Mouse (Mus musculus): ENCODE measurements around the gene Tmtc4. TPM values are rescaled to one million over a fixed set of nuclear protein-coding genes. Genes with fewer than 3 reads are reported as not detected.

The Tmtc4 gene
- polyA plus RNA-seq, 1 experiment from 2014 or later: 21.7 TPM

DNA sequence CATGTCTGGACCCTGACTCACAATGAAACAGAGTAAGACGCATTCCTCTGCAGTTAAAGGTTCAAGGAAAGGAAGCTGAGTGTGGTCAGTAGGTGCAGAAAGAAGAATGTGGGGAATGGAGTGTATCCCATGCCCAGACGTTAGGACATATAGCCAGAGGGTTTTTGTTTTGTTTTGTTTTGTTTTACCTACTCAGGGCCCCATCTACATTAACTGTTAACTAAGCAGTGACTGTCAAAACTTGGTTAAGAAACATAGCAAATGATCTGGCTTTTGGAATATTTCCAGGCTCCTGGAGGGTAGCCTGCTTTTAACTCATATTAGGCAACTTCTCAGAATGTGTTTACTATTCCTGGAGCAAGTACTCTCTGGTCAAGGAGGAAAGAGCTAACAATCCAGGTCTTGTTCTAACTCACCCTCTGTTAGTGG, 79.9 kb downstream of the Tmtc4 start:
- Histone ChIP-seq H3K9me3 (replicated peaks; ENCODE audit: control insufficient read depth, low read length) (no peaks in the 10 kb centered on the region), H3K27me3 (ENCODE audit: control insufficient read depth, insufficient read depth, low read length) (no peaks in the 10 kb centered on the region), H3K4me3 (ENCODE audit: low read depth, low read length) (no peak overlapping the region), H3K9ac (ENCODE audit: low read depth, low read length) (no peak overlapping the region), H3K4me1 (ENCODE audit: control insufficient read depth, insufficient read depth, low read length) (peaks cover 11% of the 10 kb centered on the region), H3K27ac (ENCODE audit: low read depth, low read length) (no peak overlapping the region), H3K36me3 (ENCODE audit: control insufficient read depth, insufficient read depth, low read length) (no peaks in the 10 kb centered on the region), H3K4me2 (no peak overlapping the region)
- ATAC-seq (replicated peaks; ENCODE audit: insufficient number of reproducible peaks, low FRiP score, low TSS enrichment): no peak
- WGBS (ENCODE audit: insufficient replicate concordance): 59% methylated on average over 2 of the region's 2 CpGs

DNA sequence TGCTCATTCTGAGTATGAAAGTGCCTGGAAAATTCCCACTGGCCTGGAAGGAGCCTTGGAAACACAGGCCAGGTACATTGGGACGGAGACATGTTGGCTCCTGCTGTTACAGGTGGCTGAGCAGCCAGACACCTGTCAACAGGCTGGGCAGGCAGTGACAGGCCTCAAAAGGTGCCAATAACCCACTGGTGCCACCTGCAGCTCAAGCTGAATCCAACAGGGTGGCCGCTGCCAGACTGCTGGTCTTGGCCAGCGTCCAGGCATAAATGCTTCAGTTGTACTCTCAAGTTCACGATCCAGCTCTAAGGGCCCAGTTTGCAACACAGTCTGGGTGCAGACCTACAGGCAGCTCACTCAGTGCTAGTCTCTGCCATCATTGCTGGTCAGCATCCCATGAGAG, 81.0 kb downstream of the Tmtc4 start:
- WGBS (ENCODE audit: insufficient replicate concordance): 59% methylated on average over 4 of the region's 4 CpGs
- ATAC-seq (replicated peaks; ENCODE audit: insufficient number of reproducible peaks, low FRiP score, low TSS enrichment): 0 out of 2 replicates have a peak, but pooled peaks have one; percentile 52
- peaks cover 11% of the 10 kb centered on the region for H3K4me1 ChIP-seq (ENCODE audit: control insufficient read depth, insufficient read depth, low read length)
- no peaks in the 10 kb centered on the region for H3K9me3 ChIP-seq (replicated peaks; ENCODE audit: control insufficient read depth, low read length)
- H3K4me3 ChIP-seq (ENCODE audit: low read depth, low read length): no peak overlapping the region
- H3K9ac ChIP-seq (ENCODE audit: low read depth, low read length): 0 out of 2 replicates have a peak overlapping the region, but pooled peaks have one; percentile 2
- H3K27me3 ChIP-seq (ENCODE audit: control insufficient read depth, insufficient read depth, low read length): no peaks in the 10 kb centered on the region
- H3K27ac ChIP-seq (ENCODE audit: low read depth, low read length): no peak overlapping the region
- no peaks in the 10 kb centered on the region for H3K36me3 ChIP-seq (ENCODE audit: control insufficient read depth, insufficient read depth, low read length)
- no peak overlapping the region for H3K4me2 ChIP-seq

DNA sequence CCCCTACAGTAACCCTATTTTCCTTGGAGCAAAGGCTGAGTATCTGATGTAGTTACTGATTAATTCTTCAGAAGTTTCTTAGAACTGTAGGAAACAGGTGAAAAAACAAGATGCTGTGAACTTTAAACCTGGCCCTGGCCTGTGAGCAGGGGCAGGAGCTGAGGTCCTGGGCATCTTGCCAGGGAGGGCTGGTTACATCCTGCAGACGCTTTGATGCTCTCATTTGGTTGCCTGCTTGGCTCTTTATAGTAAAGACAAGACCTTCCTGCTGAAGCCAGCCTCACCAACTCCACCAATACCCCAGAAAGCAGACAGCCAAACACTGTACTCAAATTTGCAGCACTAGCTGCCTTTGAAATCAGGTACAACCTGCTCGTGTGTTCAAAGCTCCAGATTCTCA, 81.7 kb downstream of the Tmtc4 start:
- no peak overlapping the region for H3K4me3 ChIP-seq (ENCODE audit: low read depth, low read length)
- no peak overlapping the region for H3K4me2 ChIP-seq
- no peak overlapping the region for H3K27ac ChIP-seq (ENCODE audit: low read depth, low read length)
- WGBS (ENCODE audit: insufficient replicate concordance): 62% methylated on average over 2 of the region's 2 CpGs
- H3K9ac ChIP-seq (ENCODE audit: low read depth, low read length): no peak overlapping the region
- peaks cover 11% of the 10 kb centered on the region for H3K4me1 ChIP-seq (ENCODE audit: control insufficient read depth, insufficient read depth, low read length)
- H3K36me3 ChIP-seq (ENCODE audit: control insufficient read depth, insufficient read depth, low read length): no peaks in the 10 kb centered on the region
- no peak for ATAC-seq (replicated peaks; ENCODE audit: insufficient number of reproducible peaks, low FRiP score, low TSS enrichment)
- no peaks in the 10 kb centered on the region for H3K9me3 ChIP-seq (replicated peaks; ENCODE audit: control insufficient read depth, low read length)
- no peaks in the 10 kb centered on the region for H3K27me3 ChIP-seq (ENCODE audit: control insufficient read depth, insufficient read depth, low read length)

DNA sequence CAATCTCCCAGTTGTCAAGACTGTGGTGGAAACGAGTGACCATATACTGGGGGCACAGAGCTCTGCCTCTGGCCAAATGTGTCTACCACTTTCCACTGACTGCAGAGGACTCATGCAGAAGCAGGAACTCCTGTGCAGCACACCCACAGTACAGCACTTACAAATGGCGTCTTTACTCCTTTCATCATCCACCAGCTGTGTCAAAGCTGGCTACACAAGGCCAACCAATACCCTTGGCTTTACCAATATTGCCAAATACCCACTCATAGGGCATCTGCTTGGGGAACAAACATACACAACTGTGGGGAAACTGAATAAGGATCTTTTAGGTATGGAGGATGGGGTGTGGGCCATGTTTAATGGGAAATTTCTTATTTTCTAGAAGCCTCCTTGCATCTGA, 82.1 kb downstream of the Tmtc4 start:
- H3K27ac ChIP-seq (ENCODE audit: low read depth, low read length): no peak overlapping the region
- WGBS (ENCODE audit: insufficient replicate concordance): 76% methylated on average over 2 of the region's 2 CpGs
- no peaks in the 10 kb centered on the region for H3K9me3 ChIP-seq (replicated peaks; ENCODE audit: control insufficient read depth, low read length)
- H3K4me1 ChIP-seq (ENCODE audit: control insufficient read depth, insufficient read depth, low read length): peaks cover 11% of the 10 kb centered on the region
- H3K4me3 ChIP-seq (ENCODE audit: low read depth, low read length): no peak overlapping the region
- no peaks in the 10 kb centered on the region for H3K36me3 ChIP-seq (ENCODE audit: control insufficient read depth, insufficient read depth, low read length)
- ATAC-seq (replicated peaks; ENCODE audit: insufficient number of reproducible peaks, low FRiP score, low TSS enrichment): no peak
- no peak overlapping the region for H3K9ac ChIP-seq (ENCODE audit: low read depth, low read length)
- H3K27me3 ChIP-seq (ENCODE audit: control insufficient read depth, insufficient read depth, low read length): no peaks in the 10 kb centered on the region
- no peak overlapping the region for H3K4me2 ChIP-seq

DNA sequence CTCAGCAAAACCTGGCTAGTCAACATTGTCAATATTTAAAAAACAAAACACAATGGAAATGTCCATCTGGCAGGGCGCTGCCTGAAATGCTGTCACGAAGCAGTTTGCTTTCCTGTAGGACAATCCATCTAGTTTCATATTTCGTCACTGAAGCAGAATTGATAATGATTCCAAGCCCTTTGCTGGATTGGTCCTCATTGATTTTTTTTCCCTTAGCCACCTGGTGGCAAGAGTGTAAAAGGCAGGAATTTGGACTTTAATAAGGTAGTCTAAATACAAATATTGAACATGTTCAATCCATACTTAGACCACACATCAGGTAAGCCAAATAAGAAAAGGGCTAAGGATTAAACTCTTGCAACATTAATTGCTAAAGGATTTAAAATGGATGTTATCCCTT, 82.7 kb downstream of the Tmtc4 start:
- H3K36me3 ChIP-seq (ENCODE audit: control insufficient read depth, insufficient read depth, low read length): no peaks in the 10 kb centered on the region
- 75% methylated on average over 3 of the region's 3 CpGs for WGBS (ENCODE audit: insufficient replicate concordance)
- H3K27me3 ChIP-seq (ENCODE audit: control insufficient read depth, insufficient read depth, low read length): no peaks in the 10 kb centered on the region
- no peak for ATAC-seq (replicated peaks; ENCODE audit: insufficient number of reproducible peaks, low FRiP score, low TSS enrichment)
- no peak overlapping the region for H3K27ac ChIP-seq (ENCODE audit: low read depth, low read length)
- H3K9me3 ChIP-seq (replicated peaks; ENCODE audit: control insufficient read depth, low read length): no peaks in the 10 kb centered on the region
- no peak overlapping the region for H3K9ac ChIP-seq (ENCODE audit: low read depth, low read length)
- no peak overlapping the region for H3K4me2 ChIP-seq
- H3K4me1 ChIP-seq (ENCODE audit: control insufficient read depth, insufficient read depth, low read length): peaks cover 11% of the 10 kb centered on the region
- no peak overlapping the region for H3K4me3 ChIP-seq (ENCODE audit: low read depth, low read length)

DNA sequence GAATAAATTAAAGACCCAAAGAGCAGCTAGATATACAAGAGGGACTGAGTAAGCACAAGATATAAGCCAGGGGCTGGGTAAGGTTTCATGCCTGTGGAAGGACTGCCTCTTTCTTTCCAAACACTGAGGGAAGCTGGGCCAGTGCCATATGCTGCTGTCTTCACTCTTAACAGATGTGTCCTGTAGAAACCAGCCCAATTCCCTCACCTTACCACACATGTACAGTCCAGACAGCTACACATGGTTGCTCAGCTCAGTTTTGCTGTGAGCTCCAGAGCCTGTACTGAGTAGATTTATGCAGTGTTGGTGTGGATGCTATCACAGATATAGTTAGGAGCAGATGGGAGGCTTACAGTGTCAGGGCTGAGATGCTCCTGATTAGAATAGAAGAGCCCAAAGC, 83.2 kb downstream of the Tmtc4 start:
- no peaks in the 10 kb centered on the region for H3K27me3 ChIP-seq (ENCODE audit: control insufficient read depth, insufficient read depth, low read length)
- no peak for ATAC-seq (replicated peaks; ENCODE audit: insufficient number of reproducible peaks, low FRiP score, low TSS enrichment)

DNA sequence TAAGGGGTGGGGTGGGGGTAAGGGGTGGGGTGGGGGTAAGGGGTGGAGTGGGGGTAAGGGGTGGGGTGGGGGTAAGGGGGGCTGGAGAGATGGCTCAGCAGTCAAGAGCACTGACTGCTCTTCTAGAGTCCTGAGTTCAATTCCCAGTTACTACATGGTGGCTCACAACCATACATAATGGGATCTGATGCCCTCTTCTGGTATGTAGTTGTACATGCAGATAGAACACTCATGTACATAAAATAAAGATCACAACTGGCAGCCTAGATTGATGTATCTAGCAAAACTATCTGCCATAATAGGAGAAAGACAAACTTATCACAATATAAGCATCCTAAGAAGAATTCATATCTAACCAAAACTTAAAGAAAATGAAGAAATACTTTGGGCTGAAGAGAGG, 85.3 kb downstream of the Tmtc4 start:
- H3K36me3 ChIP-seq (ENCODE audit: control insufficient read depth, insufficient read depth, low read length): no peaks in the 10 kb centered on the region
- no peak overlapping the region for H3K9ac ChIP-seq (ENCODE audit: low read depth, low read length)
- no peak overlapping the region for H3K27ac ChIP-seq (ENCODE audit: low read depth, low read length)
- no peak for ATAC-seq (replicated peaks; ENCODE audit: insufficient number of reproducible peaks, low FRiP score, low TSS enrichment)
- no peak overlapping the region for H3K4me2 ChIP-seq
- no peaks in the 10 kb centered on the region for H3K27me3 ChIP-seq (ENCODE audit: control insufficient read depth, insufficient read depth, low read length)
- H3K9me3 ChIP-seq (replicated peaks; ENCODE audit: control insufficient read depth, low read length): no peaks in the 10 kb centered on the region
- H3K4me1 ChIP-seq (ENCODE audit: control insufficient read depth, insufficient read depth, low read length): peaks cover 11% of the 10 kb centered on the region
- no peak overlapping the region for H3K4me3 ChIP-seq (ENCODE audit: low read depth, low read length)

More for the DNA sequence above, 83.2 kb downstream of the Tmtc4 start:
- H3K4me3 ChIP-seq (ENCODE audit: low read depth, low read length): no peak overlapping the region
- H3K9ac ChIP-seq (ENCODE audit: low read depth, low read length): no peak overlapping the region
- H3K36me3 ChIP-seq (ENCODE audit: control insufficient read depth, insufficient read depth, low read length): no peaks in the 10 kb centered on the region
- H3K9me3 ChIP-seq (replicated peaks; ENCODE audit: control insufficient read depth, low read length): no peaks in the 10 kb centered on the region
- peaks cover 11% of the 10 kb centered on the region for H3K4me1 ChIP-seq (ENCODE audit: control insufficient read depth, insufficient read depth, low read length)
- H3K4me2 ChIP-seq: no peak overlapping the region
- no peak overlapping the region for H3K27ac ChIP-seq (ENCODE audit: low read depth, low read length)

DNA sequence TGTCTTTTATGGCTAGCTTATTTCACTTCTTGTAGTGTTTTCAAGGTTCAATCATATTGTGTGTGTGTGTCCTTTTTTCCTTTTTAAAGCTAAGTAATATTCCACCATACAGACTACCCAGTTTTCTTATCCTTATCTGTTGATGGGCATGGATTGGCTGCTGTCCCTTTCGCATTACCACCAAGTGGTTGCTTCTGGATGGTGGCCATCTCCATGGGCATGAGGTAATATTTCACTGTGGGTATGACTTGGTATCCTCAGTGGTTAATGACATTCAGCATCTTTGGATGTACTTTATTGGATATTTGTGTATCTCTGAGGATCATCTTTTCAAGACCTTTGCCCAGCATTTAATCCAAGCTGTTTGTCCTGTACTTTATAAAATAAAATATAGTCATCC, 87.7 kb downstream of the Tmtc4 start:
- no peak overlapping the region for H3K9ac ChIP-seq (ENCODE audit: low read depth, low read length)
- H3K27ac ChIP-seq (ENCODE audit: low read depth, low read length): no peak overlapping the region
- no peak overlapping the region for H3K4me2 ChIP-seq
- H3K4me1 ChIP-seq (ENCODE audit: control insufficient read depth, insufficient read depth, low read length): no peaks in the 10 kb centered on the region
- 94% methylated on average over 1 of the region's 1 CpGs for WGBS (ENCODE audit: insufficient replicate concordance)
- H3K4me3 ChIP-seq (ENCODE audit: low read depth, low read length): no peak overlapping the region
- no peak for ATAC-seq (replicated peaks; ENCODE audit: insufficient number of reproducible peaks, low FRiP score, low TSS enrichment)
- no peaks in the 10 kb centered on the region for H3K9me3 ChIP-seq (replicated peaks; ENCODE audit: control insufficient read depth, low read length)
- H3K36me3 ChIP-seq (ENCODE audit: control insufficient read depth, insufficient read depth, low read length): no peaks in the 10 kb centered on the region
- no peaks in the 10 kb centered on the region for H3K27me3 ChIP-seq (ENCODE audit: control insufficient read depth, insufficient read depth, low read length)

DNA sequence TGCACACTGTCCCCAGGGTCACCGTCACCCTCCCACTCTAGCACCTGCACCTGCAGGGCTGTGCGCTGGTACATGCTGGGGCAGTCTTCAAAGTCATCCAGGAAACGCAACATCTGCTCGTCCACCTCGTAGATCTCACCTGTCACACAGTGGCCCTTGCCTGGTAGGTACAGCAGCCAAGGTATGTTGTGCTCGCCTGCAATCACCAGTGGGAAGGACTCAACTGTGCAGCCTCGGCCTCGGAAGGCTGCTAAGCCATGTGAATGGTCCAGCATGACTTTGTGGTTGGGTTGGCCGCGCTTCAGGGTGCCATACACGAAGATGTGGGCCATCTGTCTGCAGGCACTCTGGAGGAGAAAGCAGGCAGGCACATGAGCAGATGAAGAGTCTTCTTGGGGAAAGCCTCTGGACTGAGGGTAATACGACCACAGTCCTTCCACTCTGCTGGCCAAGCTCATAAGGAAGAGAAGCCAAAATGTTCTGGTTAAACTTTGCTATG, 92.3 kb downstream of the Tmtc4 start:
- Histone ChIP-seq H3K4me3 (ENCODE audit: low read depth, low read length) (no peak overlapping the region), H3K9me3 (replicated peaks; ENCODE audit: control insufficient read depth, low read length) (no peaks in the 10 kb centered on the region), H3K9ac (ENCODE audit: low read depth, low read length) (no peak overlapping the region), H3K4me2 (no peak overlapping the region), H3K27me3 (ENCODE audit: control insufficient read depth, insufficient read depth, low read length) (no peaks in the 10 kb centered on the region), H3K27ac (ENCODE audit: low read depth, low read length) (no peak overlapping the region), H3K4me1 (ENCODE audit: control insufficient read depth, insufficient read depth, low read length) (peaks cover 12% of the 10 kb centered on the region), H3K36me3 (ENCODE audit: control insufficient read depth, insufficient read depth, low read length) (no peaks in the 10 kb centered on the region)
- ATAC-seq (replicated peaks; ENCODE audit: insufficient number of reproducible peaks, low FRiP score, low TSS enrichment): no peak
- 91% methylated on average over 12 of the region's 12 CpGs for WGBS (ENCODE audit: insufficient replicate concordance)

Measured in heart, embryonic 11.5 days (tissue).